Mouse (Mus musculus) pancreas, adult 10 weeks (tissue): ENCODE results near the gene Prom2. TPM values are rescaled to one million over a fixed set of nuclear protein-coding genes. Genes with fewer than 3 reads are reported as not detected.

Experiments
- polyA plus RNA-seq: library from polyadenylated mRNA; stranded (reverse); fragments of 350-450 nt; fragmentation: Illumina TruSeq; extraction: RNeasy Lipid Tissue Mini Kit (QIAGEN cat#74804); gene quantifications from one replicate; pipeline ENCODE4 v1.2.3, GENCODE M21; 2015; ENCODE audit warnings: low read depth, low replicate concordance; ENCODE audit not compliant: insufficient read depth

The Prom2 gene
- polyA plus RNA-seq, result 9.1 TPM

GRCm38 (mm10) chr2:127541185-127541584 is at the start of gene Prom2:
Gene Prom2, minus strand, starts transcription at chr2:127541467.

GRCm38 (mm10) chr2:127586694-127587513 is 45.6 kb upstream of the Prom2 start, which contains the start of the genes Zfp661 and Mrps5:
Gene Zfp661, minus strand, starts transcription at chr2:127587094.
Gene Mrps5, plus strand, starts transcription at chr2:127587222.

GRCm38 (mm10) chr2:127522006-127522441 is 19.2 kb downstream of the Prom2 start, which contains the start of gene Kcnip3:
Gene Kcnip3, minus strand, starts transcription at chr2:127522094.

Other genes starting within 250 kb of the Prom2 start
- not detected for gene Dusp2, start 205.3 kb downstream of the Prom2 start, polyA plus RNA-seq
- gene Astl, start 202.8 kb downstream of the Prom2 start, polyA plus RNA-seq, result not detected
- gene Adra2b, start 178.3 kb downstream of the Prom2 start, polyA plus RNA-seq, result 0.20 TPM
- not detected for gene Gpat2, start 116.3 kb downstream of the Prom2 start, polyA plus RNA-seq
- 8.6 TPM for gene Fahd2a, start 96.9 kb downstream of the Prom2 start, polyA plus RNA-seq
- gene Kcnip3, start 19.4 kb downstream of the Prom2 start, polyA plus RNA-seq, result 1.3 TPM
- 2.1 TPM for gene Zfp661, start 45.6 kb upstream of the Prom2 start, polyA plus RNA-seq
- 11.6 TPM for gene Mrps5, start 45.8 kb upstream of the Prom2 start, polyA plus RNA-seq
- 2.6 TPM for gene Mal, start 115.2 kb upstream of the Prom2 start, polyA plus RNA-seq
- gene Mall, start 188.5 kb upstream of the Prom2 start, polyA plus RNA-seq, result 4.6 TPM
- 5.9 TPM for gene Nphp1, start 247.4 kb upstream of the Prom2 start, polyA plus RNA-seq